ENCODE assay signal across 15 mouse cellular contexts in genomic region chr12:107121990-107122389, GRCm38 (mm10).
"Had no signal": no experiment of that assay in that cellular context is flagged by ENCODE, and none has a peak within 500 bp of the region (broad histone marks: within the 10 kb centered on the region; RNA-seq: fewer than 3 reads in every experiment).

No protein-coding gene starts in this region.

- H3K36me3 ChIP-seq: kidney, embryonic 15.5 days; limb, embryonic 15.5 days; liver, embryonic 12.5 days; neural tube, embryonic 13.5 days had no signal

- DNase-seq: kidney, adult 2 months; kidney, postnatal 14 days; lung, embryonic 14.5 days; lung, postnatal 10 days; lung, postnatal 4 days; right cerebral cortex, postnatal 14 days had no signal

- H3K4me2 ChIP-seq: kidney, embryonic 15.5 days; limb, embryonic 15.5 days; liver, embryonic 12.5 days; lung, embryonic 14.5 days; midbrain, embryonic 11.5 days; neural tube, embryonic 13.5 days had no signal

- H3K9ac ChIP-seq: kidney, embryonic 15.5 days; limb, embryonic 15.5 days; liver, embryonic 12.5 days; lung, embryonic 14.5 days; neural tube, embryonic 13.5 days had no signal

- ATAC-seq: intestine, embryonic 16.5 days; liver, embryonic 12.5 days; midbrain, embryonic 16.5 days had no signal

- H3K9me3 ChIP-seq: kidney, embryonic 15.5 days; limb, embryonic 15.5 days; liver, embryonic 12.5 days; neural tube, embryonic 13.5 days had no signal

- H3K27me3 ChIP-seq: kidney, embryonic 15.5 days; limb, embryonic 15.5 days; liver, embryonic 12.5 days; neural tube, embryonic 13.5 days had no signal

- H3K27ac ChIP-seq: kidney, embryonic 15.5 days; left cerebral cortex, adult 2 months; limb, embryonic 15.5 days; liver, embryonic 12.5 days; neural tube, embryonic 13.5 days; stomach, postnatal 0 days had no signal

- H3K4me1 ChIP-seq: kidney, embryonic 15.5 days; liver, embryonic 12.5 days had no signal

- H3K4me3 ChIP-seq: kidney, embryonic 15.5 days; left cerebral cortex, adult 2 months; limb, embryonic 15.5 days; liver, embryonic 12.5 days; neural tube, embryonic 13.5 days had no signal
